Comparison of ENCODE assay signal across 9 mouse cellular contexts in the genomic region with DNA sequence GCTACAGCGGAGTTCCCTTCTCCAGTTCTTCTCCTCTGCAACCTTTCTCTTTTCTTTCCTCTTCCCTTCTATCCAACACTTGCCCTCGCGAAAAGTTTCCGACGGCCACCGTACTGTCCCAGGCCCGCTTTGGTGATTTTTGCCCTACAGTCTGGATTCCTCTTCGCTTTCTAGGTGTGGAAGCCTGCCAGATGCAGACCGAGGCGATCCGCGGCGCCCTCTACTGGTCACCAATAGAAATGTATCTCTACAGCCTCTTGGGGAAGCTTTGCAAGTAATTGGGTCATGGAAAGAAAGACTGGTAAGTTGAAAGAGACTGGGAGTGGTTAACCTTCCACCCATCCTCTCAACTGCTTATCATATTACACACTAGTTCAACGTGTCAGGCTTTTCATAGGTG. TPM values are rescaled to one million over a fixed set of nuclear protein-coding genes. Genes with fewer than 3 reads are reported as not detected.
DNase-seq lines count a peak whose midpoint lies in the region; ATAC-seq and TF ChIP-seq lines count a peak whose summit lies in the region.
"Had no signal": no experiment of that assay in that cellular context is flagged by ENCODE, and none has a peak within 500 bp of the region (broad histone marks: within the 10 kb centered on the region; RNA-seq: fewer than 3 reads in every experiment).

No protein-coding gene starts in this region.

- peak; percentile 68; the same call in 1 of the 2 replicates for ATAC-seq in kidney, embryonic 14.5 days (ENCODE audit: low FRiP score, low TSS enrichment)
- no peak for ATAC-seq in limb, embryonic 15.5 days (ENCODE audit: insufficient number of reproducible peaks, low FRiP score, low TSS enrichment, low read depth)

- H3K9ac ChIP-seq in heart, adult 2 months (ENCODE audit: low read depth, low read length), result no peak overlapping the region
- H3K9ac ChIP-seq in kidney, embryonic 14.5 days (ENCODE audit: low read depth, low read length), result no peak overlapping the region
- no peak overlapping the region for H3K9ac ChIP-seq in limb, embryonic 15.5 days

- peak; percentile 73 for DNase-seq in A20 (ENCODE audit: low read depth, low spot score)
- peak; percentile 72 to 78 for DNase-seq in adrenal gland, adult 18-20 months (ENCODE audit: low spot score in 2 of 2)
- DNase-seq in embryo, embryonic 10 days (ENCODE audit: low spot score), result peak; percentile 85
- DNase-seq in heart, adult 2 months, result peak; percentile 46 to 64
- DNase-seq in ovary, adult 18-20 months (ENCODE audit: low spot score), result peak; percentile 37
- peak; percentile 54 for DNase-seq in urinary bladder, adult 2 months (ENCODE audit: low spot score)

- no peaks in the 10 kb centered on the region for H3K4me1 ChIP-seq in heart, adult 2 months (ENCODE audit: control insufficient read depth, insufficient read depth, low read length)
- H3K4me1 ChIP-seq in kidney, embryonic 14.5 days (ENCODE audit: control insufficient read depth, insufficient read depth, low read length), result no peaks in the 10 kb centered on the region
- peaks cover 7% of the 10 kb centered on the region for H3K4me1 ChIP-seq in limb, embryonic 15.5 days

- H3K9me3 ChIP-seq in kidney, embryonic 14.5 days (ENCODE audit: control insufficient read depth, low read length), result no peaks in the 10 kb centered on the region
- no peaks in the 10 kb centered on the region for H3K9me3 ChIP-seq in limb, embryonic 15.5 days

- no peak for TF ChIP-seq EP300 in heart, adult 2 months (IDR thresholded peaks at IDR 0.05; ENCODE audit: insufficient read depth, low read depth, low read length)

- intact Hi-C loops in heart, adult 2 months (cut with DNase I), result loop anchor here (1.0 kb wide), 1 partner anchor 483 kb away; no protein-coding TSS in a partner anchor

- H3K4me3 ChIP-seq in heart, adult 2 months, result no peak overlapping the region
- H3K4me3 ChIP-seq in kidney, embryonic 14.5 days (ENCODE audit: low read length), result no peak overlapping the region
- H3K4me3 ChIP-seq in limb, embryonic 15.5 days, result peak overlapping the region; percentile 16; the same call in 1 of the 2 replicates
- H3K4me3 ChIP-seq: erythroblast, embryonic 14.5 days had no signal

- TF ChIP-seq POLR2A in heart, adult 2 months (IDR thresholded peaks at IDR 0.05; ENCODE audit: insufficient read depth, low read depth, low read length), result no peak

- TF ChIP-seq CTCF in heart, adult 2 months (IDR thresholded peaks at IDR 0.05), result peak; percentile 83

- H3K27me3 ChIP-seq in heart, adult 2 months (ENCODE audit: control insufficient read depth, insufficient read depth, low read length), result peaks cover 16% of the 10 kb centered on the region
- H3K27me3 ChIP-seq in kidney, embryonic 14.5 days (ENCODE audit: control insufficient read depth, insufficient read depth, low read length), result peaks cover 75% of the 10 kb centered on the region
- peaks cover 83% of the 10 kb centered on the region for H3K27me3 ChIP-seq in limb, embryonic 15.5 days

- no peak overlapping the region for H3K4me2 ChIP-seq in kidney, embryonic 14.5 days (replicated peaks; ENCODE audit: low read depth, low read length)
- peak overlapping the region; percentile 34 for H3K4me2 ChIP-seq in limb, embryonic 15.5 days

- under 1% methylated on average over 14 of the region's 14 CpGs for WGBS in heart, adult 2 months
- under 1% methylated on average over 14 of the region's 14 CpGs for WGBS in kidney, embryonic 14.5 days
- under 1% methylated on average over 14 of the region's 14 CpGs for WGBS in limb, embryonic 15.5 days

- no peaks in the 10 kb centered on the region for H3K79me2 ChIP-seq in heart, adult 2 months (replicated peaks; ENCODE audit: control insufficient read depth, insufficient read depth, low read length)

- H3K27ac ChIP-seq in heart, adult 2 months, result no peak overlapping the region
- H3K27ac ChIP-seq in kidney, embryonic 14.5 days (ENCODE audit: low read depth, low read length), result no peak overlapping the region
- no peak overlapping the region for H3K27ac ChIP-seq in limb, embryonic 15.5 days

- H3K36me3 ChIP-seq in heart, adult 2 months (ENCODE audit: control insufficient read depth, insufficient read depth, low read length), result no peaks in the 10 kb centered on the region
- H3K36me3 ChIP-seq in kidney, embryonic 14.5 days (ENCODE audit: control insufficient read depth, insufficient read depth, low read length), result no peaks in the 10 kb centered on the region
- no peaks in the 10 kb centered on the region for H3K36me3 ChIP-seq in limb, embryonic 15.5 days

RNA-seq across cellular contexts. Expression of a gene that starts 4.4 kb away (rescaled TPM):
- not detected for total RNA-seq in adrenal gland, adult 18-20 months (2021)
- total RNA-seq in heart, adult 2 months (2021), result not detected
- polyA plus RNA-seq in heart, adult 2 months (2012; rRNA removed), result 0.68 TPM in 1 of 2 replicates, not detected in the other
- polyA plus RNA-seq in kidney, embryonic 14.5 days (2014; fragmentation: Nextera tagmentation; extraction: Ambion mirVana), result not detected in 2 replicates
- not detected in 2 replicates for polyA plus RNA-seq in limb, embryonic 15.5 days (2015; fragmentation: Nextera tagmentation; extraction: Ambion mirVana)
- not detected in 2 replicates for polyA plus RNA-seq in urinary bladder, adult 2 months (2012; rRNA removed)
- polyA plus RNA-seq: erythroblast, embryonic 14.5 days had no signal
